Mouse (Mus musculus): ENCODE measurements around the gene Telo2.
A peak's percentile ranks its signal among the peaks of the same experiment; 100 is the strongest.
"Not testable (repeated sequence)": the region's sequence is repeated elsewhere in the genome, so short reads cannot be mapped to it uniquely, and the experiment has no call there.

Telo2 gene

DNA sequence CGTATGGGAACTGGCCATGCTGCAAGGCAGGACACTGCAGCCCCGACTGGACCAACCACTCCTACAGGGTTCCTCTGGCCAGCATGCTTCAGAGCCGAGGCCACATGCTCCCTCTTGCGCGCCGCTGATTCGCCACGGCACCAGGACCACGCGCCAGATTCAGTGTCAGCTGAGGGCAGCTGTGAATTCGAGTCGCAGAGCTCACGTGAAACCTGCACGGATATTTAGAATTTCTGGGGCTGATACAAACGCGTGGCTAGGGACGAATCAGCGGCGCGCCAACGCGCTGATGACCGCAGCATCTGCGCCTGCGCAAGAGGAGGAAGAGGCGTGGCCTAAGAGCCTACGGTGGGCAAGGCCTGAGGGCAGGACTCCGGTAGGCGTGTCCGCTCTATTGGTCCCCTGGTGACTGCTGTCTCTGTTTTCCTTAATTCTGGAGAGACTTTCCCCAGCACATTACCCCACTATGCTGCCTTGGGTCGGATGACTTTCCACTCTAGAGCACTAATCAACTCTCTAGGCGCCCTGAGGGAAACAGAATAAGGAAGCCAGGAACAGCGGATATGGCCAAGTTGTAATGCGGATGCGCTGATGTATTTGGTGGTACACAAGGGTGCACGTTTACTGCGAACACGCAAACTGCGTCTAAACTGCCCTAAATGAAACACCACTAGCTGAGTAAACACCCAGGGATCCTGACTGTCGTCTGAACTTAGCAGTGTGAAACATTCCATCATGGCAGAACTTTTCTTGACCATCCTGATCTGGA lies at the start of gene Telo2:
Telo2 (minus strand) TSS at position 304 of the 769 bp plus-strand sequence.
- peak; percentile 86 for DNase-seq (ENCODE audit: low read depth, low spot score)

GRCm38 (mm10) chr17:25164770-25165169 lies 49.0 kb upstream of the Telo2 start:
- no peak for DNase-seq (ENCODE audit: low read depth, low spot score)

GRCm38 (mm10) chr17:25163387-25163786 lies 47.6 kb upstream of the Telo2 start:
- no peak for DNase-seq (ENCODE audit: low read depth, low spot score)

GRCm38 (mm10) chr17:25162161-25162560 lies 46.4 kb upstream of the Telo2 start, which contains the start of gene Ccdc154:
Ccdc154 (plus strand) TSS chr17:25162461.
- DNase-seq (ENCODE audit: low read depth, low spot score): no peak

GRCm38 (mm10) chr17:25139960-25140359 lies 24.2 kb upstream of the Telo2 start:
- DNase-seq (ENCODE audit: low read depth, low spot score): no peak

DNA sequence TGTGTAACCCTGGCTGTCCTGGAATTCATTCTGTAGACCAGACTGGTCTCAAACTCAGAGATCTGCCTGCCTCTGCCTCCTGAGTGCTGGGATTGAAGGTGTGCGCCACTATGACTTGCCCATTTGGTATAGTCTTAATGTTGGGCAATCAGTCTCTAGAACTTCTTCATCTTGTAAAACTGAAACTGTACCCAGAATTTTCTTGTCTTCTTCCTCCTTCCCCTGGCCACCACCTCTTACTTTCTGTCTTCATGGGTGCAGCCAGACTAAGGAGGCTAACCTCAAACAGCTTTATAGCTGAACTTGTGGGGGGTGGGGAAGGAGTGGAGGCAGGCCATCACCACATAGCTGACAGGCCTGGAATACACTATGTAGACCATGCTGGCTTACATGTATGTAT lies 23.0 kb upstream of the Telo2 start:
- DNase-seq (ENCODE audit: low read depth, low spot score): no peak

GRCm38 (mm10) chr17:25135622-25136021 lies 19.9 kb upstream of the Telo2 start:
- no peak for DNase-seq (ENCODE audit: low read depth, low spot score)

GRCm38 (mm10) chr17:25133275-25133698 lies 17.5 kb upstream of the Telo2 start, which contains the start of gene Clcn7:
Clcn7 (plus strand) TSS chr17:25133391.
- peak; percentile 76 for DNase-seq (ENCODE audit: low read depth, low spot score)

DNA sequence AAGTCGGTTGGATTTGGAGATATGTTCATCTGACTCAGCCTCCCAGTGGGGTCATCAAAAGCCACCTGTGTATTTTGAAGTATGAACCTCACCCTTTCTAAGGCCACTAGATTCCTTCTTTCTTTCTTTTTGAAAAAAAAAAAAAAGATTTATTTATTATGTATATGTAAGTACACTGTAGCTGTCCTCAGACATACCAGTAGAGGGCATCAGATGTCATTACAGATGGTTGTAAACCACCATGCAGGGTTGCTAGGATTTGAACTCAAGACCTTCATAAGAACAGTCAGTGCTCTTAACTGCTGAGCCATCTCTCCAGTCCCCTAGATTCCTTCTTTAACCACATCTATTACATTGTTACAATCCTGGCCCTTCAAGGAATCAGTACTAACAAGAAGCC lies 14.3 kb upstream of the Telo2 start:
- no peak for DNase-seq (ENCODE audit: low read depth, low spot score)

GRCm38 (mm10) chr17:25127681-25128080 lies 11.9 kb upstream of the Telo2 start:
- no peak for DNase-seq (ENCODE audit: low read depth, low spot score)

DNA sequence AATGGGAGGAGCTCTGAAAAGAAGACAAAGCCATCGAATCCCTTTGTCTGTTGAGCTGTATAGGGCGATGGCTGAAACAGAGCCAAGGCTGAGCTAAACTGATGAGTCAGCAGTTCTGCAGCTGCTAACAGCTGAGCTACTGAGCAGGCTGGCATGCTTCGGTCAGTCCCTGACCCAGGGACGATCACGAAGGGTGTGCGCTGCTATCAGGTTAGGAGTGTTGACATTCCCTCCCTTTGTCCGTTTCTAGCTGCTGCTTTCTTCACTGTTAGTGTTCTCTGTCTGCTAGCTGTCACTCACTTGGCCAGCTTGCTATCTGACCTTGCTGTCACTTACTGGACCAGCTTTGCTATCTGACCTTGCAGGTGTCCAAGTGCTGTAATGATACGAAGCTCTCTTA lies 11.3 kb upstream of the Telo2 start:
- peak; percentile 48 for DNase-seq (ENCODE audit: low read depth, low spot score)

DNA sequence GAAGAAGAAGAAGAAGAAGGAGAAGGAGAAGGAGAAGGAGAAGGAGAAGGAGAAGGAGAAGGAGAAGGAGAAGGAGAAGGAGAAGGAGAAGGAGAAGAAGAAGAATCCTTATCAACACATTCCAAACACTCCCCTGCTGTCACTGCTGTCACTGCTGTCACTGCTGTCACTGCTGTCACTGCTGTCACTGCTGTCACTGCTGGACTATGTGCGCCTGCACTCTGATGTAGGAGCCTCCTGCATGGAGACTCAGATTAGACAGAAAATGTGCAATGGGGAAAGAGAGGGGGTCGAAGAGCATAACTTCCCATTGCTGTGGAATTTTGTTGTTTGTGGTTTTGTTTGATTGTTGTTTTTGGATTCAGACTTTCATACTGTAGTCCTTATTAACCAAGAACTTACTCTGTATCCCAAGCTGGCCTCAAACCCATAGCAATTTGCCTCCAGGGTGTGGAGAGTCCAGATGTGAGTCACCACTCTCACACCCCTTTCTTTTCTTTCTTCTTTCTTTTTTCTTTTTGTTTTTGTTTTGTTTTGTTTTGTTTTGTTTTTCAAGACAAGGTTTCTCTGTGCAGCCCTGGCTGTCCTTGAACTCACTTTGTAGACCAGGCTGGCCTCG lies 9.8 kb upstream of the Telo2 start:
- not testable (repeated sequence) for DNase-seq (ENCODE audit: low read depth, low spot score)

DNA sequence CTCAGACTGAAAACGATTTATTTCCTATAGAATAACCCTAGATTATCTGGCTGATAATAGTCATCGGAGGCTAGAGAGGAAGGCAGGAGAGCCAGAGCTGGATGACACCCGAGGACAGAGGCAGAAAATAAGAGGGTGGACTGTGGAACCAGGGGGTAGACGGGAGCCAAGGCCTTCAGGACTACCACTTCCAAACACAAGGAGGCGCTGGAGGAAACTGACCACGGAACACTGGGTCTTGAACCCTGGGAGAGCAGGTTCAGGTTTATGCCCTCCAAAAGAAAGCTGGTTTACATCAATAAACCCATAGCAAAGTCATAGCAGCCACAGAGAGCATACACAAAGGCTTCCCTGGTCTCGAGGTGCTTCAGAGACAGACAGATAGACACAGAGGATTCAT lies 8.2 kb upstream of the Telo2 start:
- DNase-seq (ENCODE audit: low read depth, low spot score): no peak

DNA sequence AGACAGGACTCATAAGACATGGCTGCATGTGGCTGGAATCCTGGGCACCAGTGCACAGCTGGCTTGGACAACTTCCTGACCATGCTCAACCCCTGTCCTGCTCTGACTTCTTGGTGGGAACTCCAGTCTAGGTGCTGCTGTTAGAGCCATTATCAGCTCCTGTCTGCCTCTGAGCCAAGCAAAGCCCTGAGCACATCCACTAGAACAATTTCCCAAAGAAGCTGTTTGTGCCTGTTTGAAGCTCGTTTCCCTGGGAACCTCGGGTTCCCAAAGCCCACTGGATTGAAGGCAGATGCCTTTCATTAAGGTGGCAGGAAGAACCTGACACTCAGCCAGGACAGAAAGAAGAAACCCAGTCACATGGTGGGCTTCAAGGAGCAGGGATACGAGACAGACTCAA lies 4.6 kb upstream of the Telo2 start, which contains the start of gene Ptx4:
Ptx4 (plus strand) TSS at position 355 of the 400 bp plus-strand sequence.
- no peak for DNase-seq (ENCODE audit: low read depth, low spot score)

DNA sequence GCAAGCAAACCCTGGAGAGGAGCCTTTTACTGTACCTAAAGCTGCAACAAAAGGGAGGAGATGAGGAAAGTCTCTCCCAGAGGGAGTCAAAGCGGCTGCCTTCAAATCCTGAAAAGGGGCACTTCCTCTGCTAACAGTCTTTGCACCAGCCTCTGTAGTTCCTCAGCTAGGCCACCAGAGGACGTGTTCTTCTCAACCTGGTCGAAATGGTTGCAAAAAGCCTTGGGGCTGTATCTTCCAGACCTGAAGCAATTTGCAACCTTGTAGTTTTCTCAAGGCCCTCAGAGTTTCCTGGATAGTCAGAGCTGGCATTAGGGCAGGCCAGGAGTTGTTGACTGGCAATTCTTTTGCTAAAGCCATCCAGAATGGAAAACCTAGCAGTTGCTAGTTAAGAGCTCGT lies 1.5 kb upstream of the Telo2 start:
- DNase-seq (ENCODE audit: low read depth, low spot score): no peak

GRCm38 (mm10) chr17:25114908-25115645 lies 690 bp downstream of the Telo2 start:
- no peak for DNase-seq (ENCODE audit: low read depth, low spot score)

DNA sequence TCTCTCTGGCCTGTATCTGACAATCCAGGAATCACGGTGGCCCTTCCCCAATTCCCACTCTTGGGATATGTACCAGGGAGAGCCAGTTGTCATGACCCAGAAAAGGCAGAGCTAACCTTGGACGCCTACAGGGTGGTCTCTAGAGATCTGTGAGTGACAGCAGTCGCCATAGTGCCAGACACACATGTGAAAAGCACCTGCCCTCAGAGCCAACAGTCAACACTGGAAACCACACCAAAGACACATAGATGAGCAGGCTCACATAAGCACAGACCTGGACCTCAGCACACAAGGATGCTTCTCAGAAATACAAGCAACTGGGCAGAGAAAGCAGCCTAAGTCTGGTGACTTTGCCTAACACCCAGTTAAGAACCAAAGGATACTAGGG lies 3.4 kb downstream of the Telo2 start:
- no peak for DNase-seq (ENCODE audit: low read depth, low spot score)

- DNase-seq (ENCODE audit: low read depth, low spot score): no peak
Measured at GRCm38 (mm10) chr17:25111739-25112422, 3.9 kb downstream of the Telo2 start.

GRCm38 (mm10) chr17:25111220-25111619 lies 4.5 kb downstream of the Telo2 start:
- no peak for DNase-seq (ENCODE audit: low read depth, low spot score)

DNA sequence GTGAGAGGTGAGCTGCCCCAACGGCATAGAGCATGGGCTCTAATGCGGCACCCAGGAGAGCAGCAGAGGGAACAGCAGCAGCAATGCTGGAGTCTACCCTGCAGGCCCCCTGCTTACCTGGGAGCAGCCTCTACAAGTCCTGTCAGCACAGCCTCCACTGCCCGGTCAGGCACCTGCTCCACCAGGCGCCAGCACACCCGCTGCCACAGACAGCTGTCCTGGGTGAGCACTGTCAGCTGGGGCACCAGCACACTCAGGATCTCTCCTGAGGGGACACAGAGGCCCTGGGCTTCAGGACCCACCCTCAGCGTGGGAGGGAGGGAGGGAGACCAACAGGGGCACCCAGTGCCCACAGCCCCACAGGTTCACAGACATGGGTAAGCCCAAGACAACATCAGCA lies 5.2 kb downstream of the Telo2 start:
- DNase-seq (ENCODE audit: low read depth, low spot score): no peak

- DNase-seq (ENCODE audit: low read depth, low spot score): no peak
Measured at GRCm38 (mm10) chr17:25109578-25109977, 6.2 kb downstream of the Telo2 start.

GRCm38 (mm10) chr17:25107786-25108185 lies 8.0 kb downstream of the Telo2 start:
- DNase-seq (ENCODE audit: low read depth, low spot score): no peak

Measured in c-Kit-negative CD71-positive TER-119-positive erythroid progenitor cells, embryonic 14.5 days (primary cell).